Mouse (Mus musculus) midbrain, postnatal 0 days (tissue): ENCODE measurements around the gene Efnb1. TPM values are rescaled to one million over a fixed set of nuclear protein-coding genes. Genes with fewer than 3 reads are reported as not detected.

Source experiments
- ATAC-seq: fragments of 200-750 bp; cut with Nextera tagmentation; 2 replicates; pipeline ENCODE4 v1.8.0; 2017; ENCODE audit warnings: moderate number of reproducible peaks, mild to moderate bottlenecking, moderate TSS enrichment, moderate library complexity; ENCODE audit not compliant: low FRiP score
- DNase-seq: peaks from one replicate; pipeline ENCODE4 v3.0.0-alpha.2; 2015; ENCODE audit warnings: low spot score
- H3K27ac ChIP-seq: fragments of 300-500 bp; sonication (generic); 2 replicates; pipeline ENCODE4 v1.5.1; 2014; ENCODE audit warnings: low read depth, mild to moderate bottlenecking, low read length, mixed read lengths
- H3K27me3 ChIP-seq: fragments of 300-500 bp; sonication (generic); 2 replicates; pipeline ENCODE4 v1.6.1; 2014; ENCODE audit warnings: low read length, control low read depth, mixed read lengths; ENCODE audit not compliant: insufficient read depth
- H3K36me3 ChIP-seq: fragments of 300-500 bp; sonication (generic); 2 replicates; pipeline ENCODE4 v1.6.1; 2014; ENCODE audit warnings: low read length, control low read depth, mixed read lengths; ENCODE audit not compliant: insufficient read depth
- H3K4me1 ChIP-seq: fragments of 300-500 bp; sonication (generic); 2 replicates; pipeline ENCODE4 v1.6.1; 2014; ENCODE audit warnings: mild to moderate bottlenecking, control low read depth, antibody characterized with exemption, low read length, mixed read lengths; ENCODE audit not compliant: insufficient read depth
- H3K4me2 ChIP-seq: fragments of 300-500 bp; sonication (generic); 2 replicates; pipeline ENCODE4 v1.6.1; 2014; ENCODE audit warnings: low read depth, mild to moderate bottlenecking, low read length, mixed read lengths; ENCODE audit not compliant: poor library complexity, severe bottlenecking
- H3K4me3 ChIP-seq: fragments of 300-500 bp; sonication (generic); 2 replicates; pipeline ENCODE4 v1.5.1; 2014; ENCODE audit warnings: low read depth, mild to moderate bottlenecking, low read length, moderate library complexity
- H3K9ac ChIP-seq: fragments of 300-500 bp; sonication (generic); replicated peaks from 2 replicates; pipeline ENCODE4 v1.6.1; 2014; ENCODE audit warnings: mild to moderate bottlenecking, low read length, moderate library complexity, mixed read lengths; ENCODE audit not compliant: poor library complexity, severe bottlenecking
- H3K9me3 ChIP-seq: fragments of 300-500 bp; sonication (generic); 2 replicates; pipeline ENCODE4 v1.6.1; 2016; ENCODE audit warnings: low read length, control low read depth
- CTCF ChIP-seq: IDR thresholded peaks from 2 replicates; pipeline ENCODE4 v1.5.1; 2016; ENCODE audit warnings: antibody characterized with exemption, mild to moderate bottlenecking
- WGBS: fragments of 180-500 bp; shearing (Covaris S2); extraction: QIAGEN DNeasy Blood & Tissue Kit; methylation state at CpG from one replicate; pipeline ENCODE4 v1.1.7; 2014; 5-methylcytosine and 5-hydroxymethylcytosine counted together
- polyA plus RNA-seq: library from polyadenylated mRNA; unstranded; fragments of >200 nt; fragmentation: Nextera tagmentation; extraction: Ambion mirVana; gene quantifications from 2 replicates; pipeline ENCODE4 v1.2.1, GENCODE M21; 2015
- total RNA-seq: library from RNA; depleted of rRNA; stranded (reverse); fragments of >200 nt; gene quantifications from 2 replicates; pipeline ENCODE4 v1.2.3, GENCODE M21; 2014

Gene Efnb1
- total and polyA plus RNA-seq, 2 experiments from 2014 or later: 13.6 to 22.4 TPM

DNA sequence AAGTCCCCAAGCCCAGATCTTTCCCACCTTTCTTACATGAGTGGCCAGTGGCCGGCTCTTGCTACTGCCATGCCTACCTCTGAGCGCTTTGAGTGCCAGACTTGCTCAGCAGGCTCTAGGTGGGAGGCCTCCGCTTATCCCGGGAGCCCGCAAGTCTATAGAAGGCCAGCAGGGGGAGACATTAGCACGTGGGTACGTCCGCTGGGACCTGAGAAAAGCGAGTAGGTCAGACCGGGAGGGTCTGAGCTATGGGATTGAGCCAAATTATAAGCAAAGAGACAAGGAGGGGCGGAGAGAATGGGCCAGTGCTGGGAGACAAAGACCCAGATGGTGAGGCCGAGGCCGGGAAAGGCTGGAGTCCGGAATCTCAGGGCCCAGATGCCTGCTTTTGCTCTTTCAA is 1.0 kb upstream of the Efnb1 start:
- Histone ChIP-seq H3K9ac (no peak overlapping the region), H3K4me1 (no peaks in the 10 kb centered on the region; the same call in 1 of the 2 replicates)
- peak; percentile 24 for ATAC-seq

DNA sequence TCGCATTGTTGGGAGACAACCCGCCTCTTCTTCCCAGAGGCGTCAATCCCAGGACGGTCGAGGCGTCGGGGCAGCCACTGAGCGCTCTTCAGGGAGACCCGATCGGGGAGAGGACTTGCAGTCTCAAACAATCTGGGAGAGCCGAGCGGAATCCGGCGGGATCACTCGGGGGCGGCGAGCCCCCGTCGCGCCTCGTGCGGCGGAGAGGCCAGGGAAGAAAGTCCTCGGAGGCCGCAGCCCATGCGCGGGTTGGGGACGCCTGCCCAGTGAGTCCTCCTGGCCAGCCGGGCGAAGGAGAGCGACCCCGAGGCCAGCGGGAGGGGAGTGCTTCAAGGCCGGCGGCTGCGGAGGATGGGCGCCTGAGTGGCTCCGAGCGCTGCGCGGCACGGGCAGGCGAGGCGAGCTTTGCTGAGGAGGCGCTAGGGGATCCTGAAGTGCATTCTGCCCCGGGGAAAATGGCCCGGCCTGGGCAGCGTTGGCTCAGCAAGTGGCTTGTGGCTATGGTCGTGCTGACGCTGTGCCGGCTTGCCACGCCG is 569 bp downstream of the Efnb1 start:
- peak overlapping the region; percentile 43 for H3K27ac ChIP-seq
- peak; percentile 33 for DNase-seq
- peak overlapping the region; percentile 55 for H3K9ac ChIP-seq
- peak overlapping the region; percentile 57 for H3K4me2 ChIP-seq
- peaks cover 2% of the 10 kb centered on the region; the same call in 1 of the 2 replicates for H3K4me1 ChIP-seq
- peak; percentile 8 for ATAC-seq
- WGBS: 32% methylated on average over 33 of the region's 53 CpGs
- no peak for TF ChIP-seq CTCF
- 0 out of 2 replicates have a peak, but pooled peaks cover 5% of the 10 kb centered on the region for H3K27me3 ChIP-seq
- peak overlapping the region; percentile 57 for H3K4me3 ChIP-seq
- H3K9me3 ChIP-seq: no peaks in the 10 kb centered on the region
- no peaks in the 10 kb centered on the region for H3K36me3 ChIP-seq

More for the DNA sequence above, 1.0 kb upstream of the Efnb1 start:
- H3K4me2 ChIP-seq: peak overlapping the region; percentile 57
- 0 out of 2 replicates have a peak, but pooled peaks cover 11% of the 10 kb centered on the region for H3K27me3 ChIP-seq
- 21% methylated on average over 14 of the region's 14 CpGs for WGBS
- H3K9me3 ChIP-seq: no peaks in the 10 kb centered on the region
- peak; percentile 86 for TF ChIP-seq CTCF
- DNase-seq: peak; percentile 80
- no peak overlapping the region for H3K27ac ChIP-seq
- H3K4me3 ChIP-seq: no peak overlapping the region; the same call in 1 of the 2 replicates
- no peaks in the 10 kb centered on the region for H3K36me3 ChIP-seq

DNA sequence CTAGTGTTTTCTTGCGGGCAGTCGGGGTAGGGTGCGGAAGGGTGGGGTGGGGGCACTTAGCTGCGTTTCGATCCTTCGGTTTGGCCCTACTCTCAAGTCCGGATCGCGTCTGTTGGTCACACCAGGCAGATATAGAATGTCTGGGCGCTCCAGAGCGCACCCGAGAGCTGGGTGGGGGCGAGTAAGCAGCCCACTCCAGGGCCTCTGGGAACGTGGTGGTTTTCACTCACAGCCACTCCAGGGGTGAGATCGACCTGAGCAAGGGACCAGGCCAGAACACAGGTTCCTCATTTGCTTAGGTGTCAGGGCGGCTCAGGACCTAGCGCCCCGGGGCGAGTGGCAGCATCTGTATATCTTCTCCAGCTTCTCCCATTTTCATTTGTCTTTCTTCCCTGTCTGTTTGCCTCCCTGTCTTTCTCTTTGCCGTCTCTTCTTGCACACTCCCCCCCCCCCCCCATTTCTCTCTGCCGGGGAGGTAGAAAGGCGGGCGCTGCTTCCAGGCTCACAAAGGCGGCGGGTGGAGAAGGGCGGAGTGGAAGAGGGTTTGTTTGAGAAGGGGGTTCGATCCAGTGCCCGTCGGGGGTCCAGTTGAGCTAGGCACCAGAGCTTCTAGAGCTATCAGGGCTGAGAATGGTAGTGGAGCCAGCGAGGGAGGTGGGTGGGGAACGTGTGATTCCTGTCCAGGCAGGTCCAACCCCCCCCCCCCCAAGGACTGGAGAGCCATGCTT is 1.4 kb downstream of the Efnb1 start:
- Histone ChIP-seq H3K27me3 (0 out of 2 replicates have a peak, but pooled peaks cover 5% of the 10 kb centered on the region), H3K4me3 (peak overlapping the region; percentile 57), H3K9ac (peak overlapping the region; percentile 55), H3K4me1 (peaks cover 2% of the 10 kb centered on the region; the same call in 1 of the 2 replicates), H3K36me3 (no peaks in the 10 kb centered on the region), H3K27ac (0 out of 2 replicates have a peak overlapping the region, but pooled peaks have one; percentile 43), H3K9me3 (no peaks in the 10 kb centered on the region), H3K4me2 (peak overlapping the region; percentile 57)
- no peak for TF ChIP-seq CTCF
- DNase-seq: no peak
- 26% methylated on average over 26 of the region's 31 CpGs for WGBS
- no peak for ATAC-seq

DNA sequence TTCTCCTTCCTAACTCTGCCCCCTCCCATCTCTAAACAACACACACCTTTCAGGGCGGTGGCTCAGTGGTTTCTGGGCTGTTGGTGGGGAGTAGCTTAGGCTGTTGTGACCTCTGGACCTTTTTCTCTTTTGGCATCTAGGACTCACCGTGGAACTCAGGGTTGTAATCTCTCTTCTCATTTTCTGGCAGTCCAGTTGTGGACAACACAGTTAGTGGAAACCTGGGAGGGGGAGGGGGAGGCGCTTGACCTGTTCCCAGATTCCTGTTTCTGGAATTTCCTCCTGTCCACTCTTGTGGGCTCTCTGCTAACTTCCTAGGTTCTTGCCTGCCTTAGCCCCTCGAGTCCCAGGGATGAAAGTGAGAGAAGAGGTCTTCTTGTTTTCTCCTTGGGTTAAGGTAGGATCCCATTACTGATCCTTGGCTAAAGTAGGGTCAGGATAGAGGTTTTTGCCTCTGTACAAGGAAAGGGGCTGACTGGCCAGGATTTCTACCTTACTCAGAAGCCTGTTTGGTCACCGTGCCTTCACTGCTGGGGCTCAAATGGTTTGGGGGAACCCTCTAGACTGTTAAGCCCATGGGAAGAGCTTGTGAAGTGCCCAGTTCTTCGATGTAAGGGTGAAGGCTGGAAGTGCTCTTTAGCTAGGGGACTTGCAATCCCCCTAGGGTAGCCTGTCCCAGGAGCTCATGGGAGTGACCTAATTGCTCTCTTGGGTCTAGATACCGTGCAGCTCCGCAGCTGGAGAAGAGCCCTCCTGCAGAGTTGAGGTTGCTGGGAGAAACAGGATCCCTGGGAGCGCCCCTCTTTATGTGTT is 2.2 kb downstream of the Efnb1 start:
- peak overlapping the region; percentile 57 for H3K4me3 ChIP-seq
- H3K27ac ChIP-seq: no peak overlapping the region
- H3K9ac ChIP-seq: peak overlapping the region; percentile 55; the same call in 1 of the 2 replicates
- TF ChIP-seq CTCF: no peak
- peak overlapping the region; percentile 57 for H3K4me2 ChIP-seq
- H3K4me1 ChIP-seq: peaks cover 2% of the 10 kb centered on the region; the same call in 1 of the 2 replicates
- DNase-seq: no peak
- no peaks in the 10 kb centered on the region for H3K36me3 ChIP-seq
- H3K9me3 ChIP-seq: no peaks in the 10 kb centered on the region
- WGBS: 26% methylated on average over 9 of the region's 9 CpGs
- H3K27me3 ChIP-seq: 0 out of 2 replicates have a peak, but pooled peaks cover 5% of the 10 kb centered on the region
- ATAC-seq: no peak

DNA sequence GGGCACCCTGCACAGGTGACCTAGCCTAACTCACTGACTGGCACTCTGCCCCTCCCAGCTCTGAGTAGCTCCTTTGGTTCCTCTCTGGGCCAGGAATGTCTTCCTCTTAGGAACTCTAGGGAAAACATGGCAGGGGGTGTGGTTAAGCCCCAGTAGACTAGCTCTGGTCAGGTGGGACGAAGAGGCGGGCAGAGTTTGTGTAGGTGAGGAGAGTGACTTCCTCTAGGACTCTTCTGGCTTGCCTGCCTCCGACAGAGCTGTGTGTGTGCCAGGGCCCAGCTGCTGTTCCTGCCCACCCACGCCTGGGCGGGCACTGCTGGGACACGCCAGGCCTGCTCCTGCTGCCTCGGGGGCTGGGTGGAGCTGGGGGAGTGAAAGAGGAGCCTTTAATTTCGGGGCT is 5.1 kb downstream of the Efnb1 start:
- H3K9ac ChIP-seq: no peak overlapping the region
- H3K4me1 ChIP-seq: peaks cover 2% of the 10 kb centered on the region; the same call in 1 of the 2 replicates
- WGBS: 52% methylated on average over 8 of the region's 8 CpGs
- H3K27ac ChIP-seq: no peak overlapping the region
- ATAC-seq: no peak
- DNase-seq: no peak
- no peaks in the 10 kb centered on the region for H3K27me3 ChIP-seq
- no peaks in the 10 kb centered on the region for H3K9me3 ChIP-seq
- TF ChIP-seq CTCF: no peak
- H3K36me3 ChIP-seq: no peaks in the 10 kb centered on the region
- peak overlapping the region; percentile 22; the same call in 1 of the 2 replicates for H3K4me2 ChIP-seq
- no peak overlapping the region for H3K4me3 ChIP-seq
